Mouse (Mus musculus) yolk sac, embryonic 10.5 days (tissue): ENCODE results near the gene Tsen2.

Source experiments
- DNase-seq: peaks from one replicate; pipeline ENCODE4 v3.0.0-alpha.2; 2017; ENCODE audit warnings: low spot score

Gene Tsen2

DNA sequence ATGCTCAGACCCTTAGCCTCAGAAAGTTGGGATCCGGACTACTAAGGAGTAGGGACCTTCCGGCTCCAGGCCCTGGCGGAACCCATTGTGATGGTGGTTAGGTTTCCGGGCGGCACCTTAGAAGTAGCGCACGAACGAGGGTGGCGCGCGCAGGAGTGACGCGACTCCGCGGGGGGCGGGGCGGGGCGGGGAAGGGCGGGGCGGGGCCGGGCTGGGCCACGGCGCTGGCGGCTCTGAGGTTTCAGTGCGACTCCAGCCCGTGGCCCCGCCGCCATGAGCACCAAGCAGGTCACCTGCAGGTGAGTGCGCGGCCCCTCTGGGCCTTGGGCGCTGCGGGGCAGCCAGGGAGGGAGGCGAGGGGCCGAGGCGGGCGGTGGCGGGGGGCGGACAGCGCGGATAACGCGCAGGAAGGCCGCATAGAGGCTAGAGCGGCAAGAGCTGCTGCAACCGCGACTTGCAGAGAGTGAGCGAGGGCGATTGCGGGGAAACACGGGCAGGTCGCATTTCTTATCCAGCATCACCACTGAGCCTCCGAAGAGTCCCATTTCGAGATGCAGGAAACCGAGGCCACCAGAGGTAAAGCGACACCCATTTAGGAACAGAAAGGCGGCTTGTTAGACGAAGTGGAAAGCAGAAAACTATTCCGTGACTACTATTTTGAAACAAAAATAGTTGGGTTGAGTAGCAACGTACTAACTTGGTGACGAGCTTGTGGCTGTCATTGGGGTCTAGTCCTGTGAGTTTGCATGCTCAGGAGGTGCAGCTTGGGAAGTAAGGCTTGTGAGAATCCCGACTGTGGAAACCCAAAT lies 57.5 kb downstream of the Tsen2 start, which contains the start of gene Mkrn2:
TSS of gene Mkrn2 (plus strand) at position 188 of the 809 bp plus-strand sequence.
- DNase-seq, result peak; percentile 88

DNA sequence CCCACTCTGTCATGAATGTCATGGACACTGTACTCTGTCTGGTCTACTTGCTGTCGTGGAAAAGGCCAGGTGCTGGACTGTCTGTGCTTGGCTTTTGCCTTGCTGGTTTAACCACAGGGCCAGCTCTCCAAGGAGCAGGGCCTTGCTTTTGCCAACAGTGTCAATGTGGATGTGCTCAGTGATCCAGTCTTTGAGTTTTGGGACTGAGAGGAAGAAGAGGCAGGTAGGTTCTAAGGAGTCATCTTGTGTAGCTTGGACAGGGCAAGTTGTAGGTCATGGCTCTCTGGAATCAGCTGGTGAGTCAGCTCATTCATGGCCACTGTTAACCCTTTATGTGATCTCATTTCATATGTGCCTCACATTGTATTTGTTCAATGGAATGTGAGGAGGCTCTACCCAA lies 62.0 kb downstream of the Tsen2 start:
- DNase-seq, result no peak

DNA sequence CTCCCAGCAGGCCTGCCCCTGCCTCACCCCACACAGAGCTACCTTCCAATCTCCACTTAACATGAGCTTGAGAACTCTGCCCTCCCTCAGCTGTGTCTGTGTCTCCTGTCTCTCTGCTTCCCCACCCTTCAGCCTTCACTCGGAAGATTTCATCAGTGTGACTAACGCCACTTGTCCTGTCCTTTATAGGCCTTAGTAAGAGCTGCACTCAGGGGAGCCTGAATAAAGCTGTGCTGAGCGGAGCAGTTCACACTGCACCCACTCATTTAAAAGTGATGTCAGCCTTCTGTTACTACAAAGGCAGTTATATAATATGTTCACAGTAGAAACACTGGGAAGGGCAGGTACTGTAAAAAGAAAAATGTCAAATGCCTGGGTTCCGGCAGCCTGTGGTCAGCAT lies 63.0 kb downstream of the Tsen2 start:
- DNase-seq, result no peak

DNA sequence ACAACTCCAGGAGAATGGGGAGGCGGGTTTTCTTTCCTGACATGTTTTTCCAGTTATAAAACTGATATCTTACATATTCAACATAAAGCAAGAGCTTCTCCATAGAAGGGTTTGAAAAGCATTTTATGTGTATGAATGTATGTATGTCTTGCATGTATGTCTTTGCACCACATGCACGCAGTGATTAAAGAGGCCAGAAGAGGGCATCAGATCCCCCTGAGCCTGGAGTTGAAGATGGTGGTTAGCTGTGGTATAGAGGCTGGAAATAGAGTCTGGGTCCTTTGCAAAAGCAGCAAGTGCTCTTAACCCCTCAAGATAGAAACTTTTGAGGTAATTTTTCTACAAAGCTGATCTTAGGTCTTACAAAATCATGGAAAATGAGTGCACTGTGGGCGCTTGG lies 64.7 kb downstream of the Tsen2 start:
- DNase-seq, result no peak

DNA sequence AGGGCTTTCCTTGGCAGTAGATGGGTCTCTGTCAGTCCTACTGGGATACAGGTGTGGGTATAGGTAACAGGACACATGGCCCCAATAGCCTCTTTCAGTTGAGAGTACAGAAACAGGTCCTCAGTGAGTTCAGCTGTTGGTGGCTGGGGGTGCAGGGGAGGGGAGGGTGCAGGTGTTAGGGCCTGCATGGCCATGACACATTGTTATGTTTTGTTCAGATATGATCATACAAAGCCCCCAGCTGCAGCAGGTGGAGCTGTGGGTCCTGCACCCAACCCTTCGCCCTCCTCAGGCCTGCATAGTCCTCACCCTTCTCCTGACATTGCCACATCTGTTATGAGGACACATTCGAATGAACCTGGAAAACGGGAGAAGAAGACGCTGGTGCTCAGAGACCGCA lies 65.8 kb downstream of the Tsen2 start:
- no peak for DNase-seq

DNA sequence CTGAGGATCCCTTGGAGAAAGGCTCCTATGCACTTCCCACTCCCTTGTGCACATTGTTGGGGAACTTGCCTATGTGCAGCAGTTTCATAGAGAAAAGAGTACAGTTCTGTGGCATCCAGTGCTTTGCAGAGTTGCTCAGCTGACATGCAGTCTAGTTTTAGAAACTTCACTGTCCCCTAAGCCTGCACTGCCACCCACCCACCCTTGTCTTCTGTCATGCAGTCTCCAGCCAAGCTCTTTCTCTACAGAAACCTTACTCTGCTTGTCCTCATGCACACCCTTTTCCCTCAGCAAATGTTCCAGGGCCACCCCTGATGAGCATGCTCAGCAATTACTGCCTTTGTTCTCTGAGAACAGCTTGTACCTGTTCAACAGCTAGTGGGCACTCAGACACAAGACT lies 69.3 kb downstream of the Tsen2 start:
- no peak for DNase-seq

DNA sequence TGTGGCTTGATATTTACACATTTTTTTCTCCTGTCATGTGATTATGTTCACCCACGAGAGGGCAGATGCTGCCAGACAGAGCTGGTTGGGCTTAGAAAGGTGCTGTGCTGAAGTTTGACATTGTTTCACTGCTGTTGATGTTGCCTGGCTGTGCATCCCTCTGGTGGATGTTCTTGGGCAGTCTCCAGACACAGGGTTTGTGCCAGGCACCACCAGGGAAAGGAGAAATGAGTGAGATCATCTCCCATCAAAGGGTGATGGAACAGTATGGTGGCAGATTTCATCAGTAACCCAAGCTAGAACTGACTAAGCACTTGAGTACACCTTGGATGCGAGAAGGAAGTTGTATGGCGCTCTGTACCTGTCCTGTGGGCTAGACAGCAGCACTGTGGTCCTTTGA lies 71.5 kb downstream of the Tsen2 start:
- DNase-seq, result no peak

DNA sequence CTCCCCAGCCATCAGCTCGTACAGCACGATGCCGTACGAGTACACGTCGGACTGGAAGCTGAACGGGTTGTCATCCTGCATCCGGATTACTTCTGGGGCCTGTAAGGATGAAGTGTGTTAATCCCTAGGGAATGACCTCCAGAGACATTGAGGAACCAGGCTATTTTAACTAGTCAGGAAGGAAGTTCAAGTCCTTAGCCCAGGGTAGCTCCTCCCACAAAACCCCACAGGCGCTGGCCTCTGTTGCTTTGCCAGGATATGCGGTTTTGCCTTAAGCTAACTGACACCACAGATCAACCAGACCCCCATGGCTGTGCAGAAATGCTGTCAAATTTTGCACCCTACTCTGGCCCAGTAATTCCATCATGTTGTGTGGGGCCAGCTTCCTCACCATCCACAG lies 75.4 kb downstream of the Tsen2 start:
- no peak for DNase-seq

DNA sequence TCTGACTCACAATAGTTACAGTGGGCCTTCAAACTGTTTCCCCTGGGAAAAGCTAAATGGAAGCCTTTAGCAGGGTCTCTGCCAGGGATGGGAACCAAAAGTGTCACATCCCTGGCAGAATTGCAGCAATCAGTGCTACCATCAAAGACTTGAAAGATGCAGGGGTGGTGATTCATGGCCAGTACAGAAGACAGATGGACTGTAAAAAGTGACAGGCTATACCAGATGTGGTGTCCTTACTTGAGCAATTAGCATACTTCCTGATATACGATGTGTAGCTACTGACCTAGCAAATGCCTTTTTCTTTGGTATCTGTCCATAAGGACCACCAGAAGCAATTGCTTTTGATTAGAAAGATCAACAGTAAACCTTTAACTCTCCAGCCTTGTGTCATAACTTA lies 76.5 kb downstream of the Tsen2 start:
- DNase-seq, result no peak

DNA sequence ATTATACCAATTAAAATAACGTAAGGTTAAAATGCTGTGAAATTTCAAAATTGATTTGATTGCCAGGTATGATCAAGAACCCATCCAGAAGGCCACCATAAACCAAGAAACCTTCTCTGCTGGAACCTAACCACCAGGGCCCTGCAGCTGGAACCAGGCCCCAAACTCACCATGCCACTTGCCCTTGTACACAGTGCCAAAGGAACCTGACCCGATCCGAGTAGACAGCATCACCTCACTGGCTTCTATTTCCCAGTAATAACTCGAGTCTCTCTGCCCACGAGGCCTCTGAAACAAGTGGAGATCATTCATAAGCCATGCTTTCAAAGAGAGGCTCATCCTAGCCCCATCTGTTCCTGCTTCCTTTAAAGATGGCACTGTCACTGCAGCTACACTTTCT lies 81.7 kb downstream of the Tsen2 start:
- no peak for DNase-seq
